Mouse (Mus musculus) left cerebral cortex, postnatal 25 days (tissue): ENCODE results near the gene Car15. TPM values are rescaled to one million over a fixed set of nuclear protein-coding genes. Genes with fewer than 3 reads are reported as not detected.

Source experiments
- DNase-seq, 2 experiments: peaks; one replicate each; pipeline ENCODE4 v3.0.0; 2022; ENCODE audit warnings: low spot score in 2 of 2, mixed read lengths in 1 of 2
- intact Hi-C: fragments of 180-260 bp; cut with DNase I; formaldehyde crosslinking; loops from one replicate; pipeline ENCODE4 v1.15.1; 2025
- total RNA-seq, 2 experiments: library from RNA; stranded (reverse); gene quantifications; 2 replicates each; pipeline ENCODE4 v1.2.3; 2021

The Car15 gene
- 10 to 100 TPM; 12.3 to 13.8 TPM for total RNA-seq

GRCm38 (mm10) chr16:17838051-17838450 is at the start of gene Car15:
Gene Car15, minus strand, starts transcription at chr16:17838364.
- intact Hi-C loops: no loop called here
- no peak for DNase-seq

DNA sequence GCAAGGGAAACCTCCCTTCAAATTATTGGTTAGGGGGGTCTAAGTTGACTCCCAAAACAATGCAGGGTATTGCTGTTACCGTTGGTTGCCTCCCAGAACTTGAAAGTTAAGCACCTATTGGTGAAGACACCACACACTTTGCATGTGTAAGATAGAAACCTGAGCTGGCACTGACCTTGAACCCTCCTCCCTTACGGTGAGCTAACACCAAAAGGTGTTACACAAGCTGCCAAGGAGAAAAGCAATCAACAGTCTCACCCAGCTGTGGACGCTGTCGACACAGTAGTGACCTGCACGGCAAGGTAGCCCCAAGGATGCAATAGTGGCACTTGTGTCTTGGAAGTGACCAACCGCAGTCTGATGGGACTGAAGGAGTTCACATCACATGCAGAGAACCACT is 46.0 kb upstream of the Car15 start:
- DNase-seq: no peak
- intact Hi-C loops: no loop called here

GRCm38 (mm10) chr16:17882196-17882595 is 44.0 kb upstream of the Car15 start:
- no peak for DNase-seq
- intact Hi-C loops: no loop called here

- peak in 1 of 2 experiments; percentile 67 for DNase-seq
- intact Hi-C loops: no loop called here
Measured at GRCm38 (mm10) chr16:17879571-17879970, 41.4 kb upstream of the Car15 start.

GRCm38 (mm10) chr16:17876096-17876495 is 37.9 kb upstream of the Car15 start:
- no peak for DNase-seq
- intact Hi-C loops: no loop called here

GRCm38 (mm10) chr16:17875174-17875573 is 37.0 kb upstream of the Car15 start:
- no peak for DNase-seq
- intact Hi-C loops: no loop called here

DNA sequence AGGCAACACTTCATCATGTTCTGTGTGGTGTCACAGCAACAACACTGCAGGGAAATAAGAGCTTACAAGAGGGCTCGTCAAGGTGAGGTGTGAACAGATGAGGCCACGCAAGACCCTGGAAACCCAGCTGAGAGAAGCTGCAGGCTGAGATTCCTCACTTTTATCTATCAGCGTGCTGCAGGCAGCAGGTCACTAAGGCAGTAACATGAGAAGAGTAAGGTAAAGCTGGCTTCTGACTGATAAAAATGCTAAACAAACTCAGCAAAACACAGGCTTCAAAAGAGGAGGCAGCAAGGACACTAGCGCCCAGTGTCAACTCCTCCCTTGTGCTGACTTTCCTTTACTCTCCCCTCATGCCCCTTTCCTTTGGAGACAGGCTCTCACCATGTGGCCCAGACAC is 34.8 kb upstream of the Car15 start:
- no peak for DNase-seq
- intact Hi-C loops: no loop called here

DNA sequence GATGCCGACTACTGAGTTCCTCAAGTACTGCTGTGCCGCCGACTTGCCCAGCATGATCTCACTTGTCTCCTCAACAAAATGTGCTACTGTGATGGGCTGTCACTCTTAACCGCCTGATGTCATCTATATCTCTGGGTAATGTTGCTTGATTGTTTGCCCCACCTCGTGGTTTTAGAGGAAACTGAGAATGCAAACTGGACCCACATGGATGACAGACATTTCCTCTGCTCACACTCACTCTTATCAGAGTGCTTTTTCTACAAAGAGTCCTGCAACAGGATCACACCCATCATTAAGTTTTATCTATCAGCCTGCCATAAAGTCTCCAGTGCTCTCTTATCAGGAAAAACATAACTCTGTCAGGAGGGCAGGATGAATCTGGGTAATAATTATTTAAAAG is 33.1 kb upstream of the Car15 start:
- intact Hi-C loops: no loop called here
- no peak for DNase-seq

GRCm38 (mm10) chr16:17865770-17866169 is 27.6 kb upstream of the Car15 start:
- DNase-seq: no peak
- intact Hi-C loops: no loop called here

- no peak for DNase-seq
- intact Hi-C loops: no loop called here
Measured at GRCm38 (mm10) chr16:17865293-17865692, 27.1 kb upstream of the Car15 start.

GRCm38 (mm10) chr16:17858592-17858991 is 20.4 kb upstream of the Car15 start:
- intact Hi-C loops: no loop called here
- no peak for DNase-seq

GRCm38 (mm10) chr16:17857157-17857556 is 19.0 kb upstream of the Car15 start:
- intact Hi-C loops: no loop called here
- DNase-seq: no peak

DNA sequence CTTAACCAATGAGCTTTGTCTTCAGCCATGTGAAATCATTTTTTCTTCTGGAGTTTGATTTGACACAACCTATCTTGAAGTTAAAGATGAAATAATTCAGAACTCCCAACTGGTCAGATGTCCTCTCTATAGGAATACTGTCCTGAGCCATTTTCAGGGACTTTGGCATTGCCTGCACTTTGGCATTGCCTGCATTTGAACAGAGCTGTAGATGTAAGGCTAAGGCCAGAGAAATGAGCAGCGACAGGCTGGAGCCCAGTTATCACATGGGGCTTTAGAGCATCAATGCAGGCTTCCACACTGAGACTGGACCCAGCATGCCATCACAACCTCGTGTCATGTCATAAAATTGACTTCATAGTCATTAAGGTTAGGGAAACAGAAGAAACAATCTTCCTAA is 15.1 kb upstream of the Car15 start:
- intact Hi-C loops: no loop called here

DNA sequence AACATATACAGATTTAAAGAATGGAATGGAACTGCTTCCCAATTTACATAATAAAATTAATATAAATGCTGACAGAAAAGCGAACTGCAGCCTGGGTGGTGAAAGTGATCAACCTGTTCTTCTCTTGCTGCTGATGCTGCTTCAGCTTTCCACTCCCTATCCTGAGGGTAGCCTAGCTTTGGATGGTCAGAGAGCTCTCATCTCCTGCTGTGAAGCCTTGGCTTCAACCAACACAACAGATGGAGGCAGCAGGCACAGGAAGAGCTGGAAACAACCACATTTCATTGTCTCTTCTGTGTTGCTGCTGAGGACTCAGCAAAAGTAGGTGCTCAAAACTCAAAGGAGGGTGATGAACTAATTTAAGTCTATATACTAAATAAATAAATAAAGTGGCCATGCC is 13.7 kb upstream of the Car15 start:
- DNase-seq: peak in 1 of 2 experiments; percentile 49
- intact Hi-C loops: no loop called here

More for the DNA sequence above, 15.1 kb upstream of the Car15 start:
- DNase-seq: no peak

DNA sequence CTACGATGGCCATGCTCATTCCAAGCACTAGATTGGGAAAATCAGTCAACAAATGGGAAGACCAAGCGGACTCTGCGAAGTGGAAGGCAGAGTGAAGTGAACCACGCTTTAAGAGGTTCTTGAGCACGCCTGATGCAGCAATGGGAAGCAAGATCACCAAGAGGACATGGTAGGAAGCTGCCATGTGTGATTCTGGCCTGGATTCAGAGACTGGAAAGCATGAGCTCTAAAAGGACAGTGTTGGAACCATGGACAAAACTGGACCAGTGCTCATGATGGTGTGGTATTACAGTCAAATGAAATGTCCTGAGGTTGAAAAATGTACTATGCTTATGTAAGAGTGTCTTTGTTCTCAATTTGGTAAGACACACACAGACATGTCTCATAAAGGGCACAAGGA is 13.2 kb upstream of the Car15 start:
- DNase-seq: no peak
- intact Hi-C loops: no loop called here

GRCm38 (mm10) chr16:17849486-17849885 is 11.3 kb upstream of the Car15 start:
- intact Hi-C loops: no loop called here
- DNase-seq: no peak

DNA sequence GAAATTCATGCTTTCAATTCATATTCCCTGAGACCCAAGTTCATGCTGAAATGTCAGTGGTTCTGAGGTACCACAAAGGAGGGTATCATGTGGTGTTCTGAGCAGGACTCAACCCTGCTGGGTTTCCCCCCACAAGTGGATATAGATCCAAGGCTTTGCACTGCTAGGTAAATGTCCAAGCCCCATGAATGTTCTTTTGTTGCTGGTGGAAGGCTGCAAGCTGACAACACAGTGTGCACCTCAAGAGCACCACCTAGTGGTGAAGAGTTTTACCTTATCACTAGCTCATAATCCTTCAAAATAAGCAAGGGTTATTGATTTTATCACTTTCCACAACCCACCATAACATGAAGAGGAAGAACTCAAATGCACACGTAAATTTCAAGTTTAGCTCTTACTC is 10.8 kb upstream of the Car15 start:
- peak; percentile 68 to 70 for DNase-seq
- intact Hi-C loops: no loop called here

GRCm38 (mm10) chr16:17848431-17848830 is 10.3 kb upstream of the Car15 start:
- intact Hi-C loops: no loop called here
- DNase-seq: no peak

GRCm38 (mm10) chr16:17843701-17844365 is 5.7 kb upstream of the Car15 start:
- intact Hi-C loops: no loop called here
- DNase-seq: no peak

GRCm38 (mm10) chr16:17842437-17842836 is 4.3 kb upstream of the Car15 start:
- no peak for DNase-seq
- intact Hi-C loops: no loop called here

- no peak for DNase-seq
- intact Hi-C loops: no loop called here
Measured at GRCm38 (mm10) chr16:17839976-17840375, 1.8 kb upstream of the Car15 start.

GRCm38 (mm10) chr16:17835481-17835880 is 2.7 kb downstream of the Car15 start:
- intact Hi-C loops: no loop called here
- no peak for DNase-seq
